Mouse (Mus musculus) heart, adult 18-20 months (tissue): ENCODE measurements around the gene Ythdf1. TPM values are rescaled to one million over a fixed set of nuclear protein-coding genes. Genes with fewer than 3 reads are reported as not detected.
A peak's percentile ranks its signal among the peaks of the same experiment; 100 is the strongest.

Experiments
- DNase-seq, 2 experiments: peaks; one replicate each; pipeline ENCODE4 v3.0.0; 2021 to 2022; ENCODE audit warnings: mixed read lengths in 1 of 2
- total RNA-seq, 2 experiments: library from RNA; stranded (reverse); gene quantifications; 2 replicates each; pipeline ENCODE4 v1.2.3; 2021

Gene Ythdf1
- total RNA-seq, 2 experiments from 2014 or later = 33.2 to 33.3 TPM

GRCm38 (mm10) chr2:180910928-180911327, 9.8 kb downstream of the Ythdf1 start:
- no peak for DNase-seq

DNA sequence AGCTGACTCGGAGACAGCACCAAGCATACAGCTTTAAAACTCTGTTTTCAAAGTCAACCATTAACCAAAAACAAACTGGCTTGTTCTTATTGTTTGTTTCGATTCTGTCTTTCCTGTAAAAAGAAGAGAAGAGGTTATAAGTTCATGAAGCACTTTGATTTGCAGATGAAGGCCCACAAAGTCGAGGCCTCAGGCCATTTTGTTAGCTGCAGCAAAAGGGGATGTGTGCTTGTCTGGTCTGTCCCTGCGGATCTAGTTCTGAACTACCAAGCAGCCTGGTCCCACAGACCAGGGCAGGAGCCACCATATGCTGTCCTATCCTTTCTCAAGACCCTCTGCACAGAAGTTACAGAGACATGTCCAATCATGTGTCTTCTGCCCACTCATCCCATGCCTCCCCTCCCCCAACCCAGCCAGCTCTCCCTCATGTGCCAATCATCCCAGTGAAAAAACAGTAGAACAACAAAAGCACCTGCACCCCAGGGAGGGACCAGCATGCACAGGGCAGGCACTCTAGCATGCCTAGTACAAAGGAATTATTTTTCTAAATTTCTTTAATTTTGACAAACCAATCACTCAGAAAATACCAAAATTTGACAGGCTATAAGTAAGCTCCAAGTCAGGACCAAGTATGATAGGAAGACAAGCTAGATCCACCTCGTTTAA, 15.1 kb downstream of the Ythdf1 start:
- DNase-seq = no peak

- no peak for DNase-seq
Measured at GRCm38 (mm10) chr2:180904435-180905208, 16.1 kb downstream of the Ythdf1 start.

DNA sequence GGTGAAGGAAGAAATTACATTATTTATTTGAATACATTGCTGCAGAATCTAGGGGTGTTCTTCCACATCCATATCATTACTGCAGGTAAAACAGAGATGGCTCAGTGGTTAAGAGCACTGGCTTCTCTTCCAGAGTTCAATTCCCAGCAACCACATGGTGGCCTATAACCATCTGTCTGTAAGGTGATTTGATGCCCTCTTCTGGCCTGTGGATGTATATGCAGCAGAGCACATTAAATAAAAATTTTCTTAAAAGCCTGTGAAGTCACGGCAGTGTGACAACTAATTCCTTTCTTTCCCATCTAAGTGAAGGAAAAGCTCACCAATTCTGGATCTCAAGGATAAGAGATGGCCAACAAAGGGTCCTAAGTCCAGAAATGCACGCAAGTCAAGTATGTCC, 18.7 kb downstream of the Ythdf1 start:
- no peak for DNase-seq

DNA sequence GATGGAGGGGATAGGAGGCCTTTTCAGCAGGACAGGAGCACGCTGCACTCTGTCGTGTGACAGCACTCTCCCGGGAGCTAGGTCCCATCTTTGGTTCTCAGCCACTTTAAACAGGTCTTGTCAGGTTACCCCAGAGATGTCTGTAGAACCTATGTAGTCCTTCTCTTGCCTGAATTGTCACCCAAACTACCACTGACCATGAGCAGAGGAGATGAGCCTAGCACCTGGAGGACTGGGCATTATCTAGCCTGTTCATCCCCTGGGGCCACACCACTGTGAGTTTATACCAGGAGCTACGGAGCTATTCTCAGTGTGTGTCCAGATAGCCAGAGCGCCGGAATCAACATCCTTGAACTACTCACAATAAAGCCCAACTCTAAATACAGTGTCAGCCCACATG, 22.9 kb downstream of the Ythdf1 start:
- no peak for DNase-seq

GRCm38 (mm10) chr2:180896819-180897625, 23.7 kb downstream of the Ythdf1 start:
- DNase-seq = no peak

GRCm38 (mm10) chr2:180895837-180896525, 24.8 kb downstream of the Ythdf1 start:
- no peak for DNase-seq

GRCm38 (mm10) chr2:180895321-180895720, 25.4 kb downstream of the Ythdf1 start:
- DNase-seq = no peak

DNA sequence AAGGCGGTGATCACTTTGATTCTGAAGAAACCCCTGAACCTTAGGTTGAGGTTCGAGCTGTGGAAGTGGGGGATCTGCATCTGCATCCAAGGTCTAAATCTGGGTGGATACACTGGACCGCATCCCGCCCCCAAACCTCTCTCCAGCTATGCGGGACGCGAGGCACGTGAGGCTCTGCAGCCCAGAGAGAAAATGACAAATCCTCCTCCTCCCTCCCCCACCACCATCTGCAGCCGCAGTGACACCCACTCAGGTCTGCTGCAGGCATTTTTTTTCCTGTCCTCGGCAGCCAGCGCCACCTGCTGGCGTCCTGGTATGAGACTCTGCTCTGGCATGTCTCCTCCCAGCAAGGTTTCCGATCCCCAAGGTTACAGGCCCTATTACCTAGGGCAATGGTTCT, 26.0 kb downstream of the Ythdf1 start:
- peak; percentile 36 to 61 for DNase-seq

DNA sequence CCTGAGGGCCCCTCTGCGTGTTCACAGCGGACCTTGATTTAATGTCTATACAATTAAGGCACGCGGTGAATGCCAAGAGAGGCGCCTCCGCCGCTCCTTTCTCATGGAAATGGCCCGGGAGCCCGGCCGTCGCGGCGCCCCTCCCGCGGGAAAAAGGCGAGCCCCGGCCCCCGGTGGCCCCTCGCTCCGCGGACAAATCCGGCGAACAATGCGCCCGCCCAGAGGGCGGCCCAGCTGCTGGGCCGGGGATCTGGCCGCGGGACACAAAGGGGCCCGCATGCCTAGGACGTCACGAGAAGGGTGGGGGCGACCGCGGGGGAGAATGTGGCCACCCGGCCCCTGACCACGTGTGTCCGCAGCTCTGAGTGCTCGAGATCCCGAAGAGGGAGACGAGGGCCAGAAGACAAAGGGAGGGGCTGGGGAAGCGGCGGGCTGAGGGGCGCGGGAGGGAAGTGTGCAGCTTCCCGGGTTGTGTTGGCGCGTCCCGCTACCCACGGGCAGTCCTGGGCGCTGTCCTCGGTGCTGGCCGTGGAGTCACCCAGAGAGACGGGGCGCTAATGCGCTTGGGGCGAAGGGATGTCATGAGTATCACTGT, 26.6 kb downstream of the Ythdf1 start:
- DNase-seq = peak in 1 of 2 experiments; percentile 52

- no peak for DNase-seq
Measured at GRCm38 (mm10) chr2:180893537-180894028, 27.2 kb downstream of the Ythdf1 start.

- peak in 1 of 2 experiments; percentile 21 for DNase-seq
Measured at GRCm38 (mm10) chr2:180892841-180893521, 27.8 kb downstream of the Ythdf1 start.

DNA sequence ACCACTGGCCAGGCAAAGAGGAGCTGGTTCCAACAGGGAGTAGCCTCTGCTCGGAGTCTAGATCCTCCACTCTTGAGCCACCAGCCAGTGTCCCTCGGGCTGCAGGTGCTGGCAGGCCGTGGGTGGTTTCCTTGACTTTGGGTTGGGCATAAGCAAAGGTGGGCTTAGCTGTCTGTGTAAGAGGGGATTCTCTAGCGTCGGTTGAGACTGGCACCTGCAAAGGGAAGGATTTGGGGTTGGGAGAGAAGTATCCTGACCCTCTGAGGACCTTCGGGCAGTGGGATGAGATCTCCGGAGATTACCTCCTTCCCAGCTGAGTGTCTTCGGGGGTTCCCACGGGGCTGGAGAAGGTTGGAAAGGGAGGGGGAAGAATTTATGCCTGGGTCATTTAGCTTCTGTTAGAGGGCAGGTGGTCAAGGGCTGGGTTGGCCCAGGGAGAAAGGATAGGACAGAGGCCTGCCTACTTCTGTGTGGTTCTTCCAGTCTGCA, 28.9 kb downstream of the Ythdf1 start:
- no peak for DNase-seq

DNA sequence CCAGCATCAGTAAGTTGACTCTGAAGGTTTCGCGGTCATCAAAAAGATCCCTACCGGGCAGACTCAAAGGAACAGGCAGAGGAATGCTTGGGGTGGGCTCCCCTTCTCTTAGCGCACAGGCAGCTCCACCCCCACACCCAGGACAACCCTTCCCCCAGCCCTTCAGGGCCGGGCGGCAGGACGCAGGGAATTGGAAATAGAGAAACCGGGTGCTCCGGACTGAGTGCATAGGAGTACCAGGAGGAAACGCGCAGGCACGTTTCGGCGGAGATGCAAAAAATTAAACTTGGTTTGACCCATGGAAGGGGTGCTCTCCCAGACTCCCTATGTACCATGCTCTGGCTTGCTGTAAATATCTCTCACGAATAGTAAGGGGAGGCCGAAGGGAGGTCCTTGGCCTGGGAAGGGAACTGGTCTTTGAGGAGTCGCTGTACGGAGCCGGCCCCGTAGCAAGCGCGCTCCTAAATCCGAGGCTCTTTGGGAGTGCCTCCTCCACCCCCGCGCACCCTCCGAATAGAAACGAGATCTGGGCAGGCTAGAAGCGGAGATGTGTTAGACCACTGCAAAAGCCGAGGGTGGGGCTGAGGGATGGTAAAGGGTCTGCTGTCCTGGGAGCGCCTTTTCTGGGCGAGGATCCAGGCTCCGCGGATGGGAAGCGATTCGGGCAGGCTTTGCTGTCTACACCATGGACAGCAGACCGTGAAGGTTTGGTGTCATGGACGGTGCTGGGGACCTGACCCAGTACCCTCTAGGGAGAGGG, 29.5 kb downstream of the Ythdf1 start:
- no peak for DNase-seq

GRCm38 (mm10) chr2:180890422-180891074, 30.2 kb downstream of the Ythdf1 start:
- no peak for DNase-seq

DNA sequence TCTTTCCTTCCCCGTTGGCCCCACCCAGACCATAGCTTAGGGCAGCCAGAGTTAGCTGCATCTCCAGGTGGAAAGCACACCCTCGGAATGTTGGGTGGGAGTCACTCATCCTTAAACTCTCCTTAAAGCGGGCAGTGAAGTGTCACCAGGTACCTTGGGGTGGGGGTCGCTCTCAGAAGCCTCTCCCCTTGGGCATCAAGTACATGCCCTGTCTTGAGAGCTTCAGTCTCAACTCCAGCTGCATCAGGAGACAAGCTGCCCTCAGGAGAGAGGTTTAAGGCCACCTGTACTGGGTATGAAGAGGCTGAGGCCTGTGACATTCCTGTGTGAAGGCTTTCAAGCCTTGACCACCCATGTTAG, 30.8 kb downstream of the Ythdf1 start:
- no peak for DNase-seq

DNA sequence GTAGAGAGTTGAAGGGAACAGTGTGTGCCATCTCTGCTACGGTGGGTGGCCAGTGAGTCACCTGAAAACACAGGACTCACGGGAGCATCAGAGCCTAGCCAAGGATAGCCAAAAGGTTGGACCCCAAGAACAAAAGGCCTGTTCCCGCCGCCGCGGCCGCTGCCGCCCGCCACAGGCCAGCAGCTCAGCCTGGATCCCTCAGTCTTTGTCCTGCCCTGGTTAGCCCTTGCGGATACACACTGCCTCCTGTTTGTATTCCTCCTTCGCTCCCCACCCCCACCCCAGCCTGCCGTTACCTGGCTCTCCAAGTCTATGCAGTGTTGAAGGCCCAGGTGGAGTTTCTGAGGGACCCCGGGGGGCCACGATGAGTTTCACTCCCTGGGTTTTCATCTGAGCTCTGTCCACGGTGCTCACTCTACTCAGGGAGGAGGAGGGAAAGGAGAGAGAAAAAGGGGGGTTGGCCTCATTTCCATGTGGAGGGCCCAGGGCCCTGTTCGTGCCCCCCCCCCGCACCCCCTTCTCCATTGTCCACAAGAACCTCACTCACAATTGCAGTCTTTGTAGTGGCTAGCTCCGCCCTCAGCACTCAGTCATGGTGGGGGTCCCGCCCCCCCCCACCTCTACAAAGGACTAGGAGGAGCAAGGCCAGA, 31.4 kb downstream of the Ythdf1 start:
- DNase-seq = no peak

DNA sequence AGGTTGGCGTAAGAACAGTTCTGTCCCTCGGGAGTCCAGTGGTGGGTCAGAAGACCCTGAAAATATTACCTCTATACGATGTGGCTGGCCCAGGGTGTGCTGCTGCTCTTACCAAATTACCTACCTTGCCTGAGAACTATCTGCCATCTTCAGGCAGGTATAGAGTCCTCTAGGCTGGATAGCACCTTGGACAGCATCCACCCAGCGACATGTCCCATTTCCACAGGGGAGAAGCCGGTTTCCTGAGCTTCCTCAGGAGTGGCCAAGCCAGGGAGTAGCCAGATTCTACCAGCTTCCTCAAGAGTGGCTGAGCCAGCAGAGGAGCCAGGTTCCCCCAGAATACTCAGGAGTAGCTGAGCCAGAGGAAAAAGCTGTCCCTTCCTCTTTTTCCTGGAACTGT, 35.5 kb downstream of the Ythdf1 start:
- DNase-seq = no peak

DNA sequence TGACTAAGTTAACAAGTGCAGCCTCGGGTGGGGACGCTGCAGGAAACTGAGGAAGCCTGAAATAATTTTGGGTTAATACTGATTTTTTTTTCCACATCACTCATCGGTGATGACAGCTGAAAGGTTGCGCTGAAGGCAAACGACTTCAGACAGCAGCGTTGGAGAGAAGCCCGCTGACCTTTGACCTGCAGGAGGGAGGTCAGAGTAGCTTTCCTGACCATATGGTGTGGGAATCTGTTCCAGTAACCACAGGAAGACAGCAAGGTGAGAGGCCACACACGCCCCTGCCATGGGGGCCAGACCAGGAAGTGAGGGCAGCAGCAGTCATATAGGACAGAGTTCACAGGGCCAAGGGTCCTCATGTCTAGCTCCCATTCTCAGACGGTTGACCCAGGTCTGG, 39.5 kb downstream of the Ythdf1 start:
- DNase-seq = no peak
